In genomic region chr11:114611690-114612089, GRCm38 (mm10) we compare ENCODE assay signal across 22 mouse cellular contexts. TPM values are rescaled to one million over a fixed set of nuclear protein-coding genes. Genes with fewer than 3 reads are reported as not detected.
A peak's percentile ranks its signal among the peaks of the same experiment; 100 is the strongest.
DNase-seq lines count a peak whose midpoint lies in the region; TF ChIP-seq lines count a peak whose summit lies in the region.
"Had no signal": no experiment of that assay in that cellular context is flagged by ENCODE, and none has a peak within 500 bp of the region (broad histone marks: within the 10 kb centered on the region; RNA-seq: fewer than 3 reads in every experiment).

No protein-coding gene starts in this region.

- no peak for TF ChIP-seq POLR2A in thymus, adult 2 months (IDR thresholded peaks at IDR 0.05; ENCODE audit: control insufficient read depth, extremely low read depth, insufficient read depth, low read length, poor library complexity)

- no peaks in the 10 kb centered on the region for H3K36me3 ChIP-seq in thymus, adult 2 months (ENCODE audit: control insufficient read depth, insufficient read depth, low read length)
- H3K36me3 ChIP-seq: forebrain, embryonic 10.5 days; heart, embryonic 10.5 days; heart, embryonic 13.5 days had no signal

- no peak overlapping the region for H3K27ac ChIP-seq in thymus, adult 2 months (ENCODE audit: control insufficient read depth, insufficient read depth, low read length)
- H3K27ac ChIP-seq: forebrain, embryonic 10.5 days; forebrain, embryonic 13.5 days; heart, adult 2 months; heart, embryonic 10.5 days; hindbrain, embryonic 14.5 days; hindbrain, postnatal 0 days had no signal

- no peak for TF ChIP-seq CTCF in thymus, adult 2 months (IDR thresholded peaks at IDR 0.05; ENCODE audit: borderline replicate concordance, control insufficient read depth, extremely low read depth, insufficient read depth, low read length, poor library complexity)

- DNase-seq in layer of hippocampus, adult 9-11 months: peak; percentile 24
- no peak for DNase-seq in layer of hippocampus, postnatal 36 days
- DNase-seq in ES-CJ7 (ENCODE audit: low read depth, low spot score): peak; percentile 73
- DNase-seq in brain, adult 2 months (ENCODE audit: low read depth, low spot score): peak; percentile 27
- no peak for DNase-seq in thymus, adult 2 months
- DNase-seq in MN1 (ENCODE audit: low spot score): no peak
- DNase-seq: adrenal gland, adult 8-10 months; adrenal gland, postnatal 25 days; cerebellum, adult 18-20 months; cerebellum, adult 9-10 months; cerebellum, postnatal 14 days; gastrocnemius, postnatal 10 days; gastrocnemius, postnatal 36 days; heart, adult 2 months; heart, postnatal 14 days; heart, postnatal 4 days had no signal

- H3K4me3 ChIP-seq in thymus, adult 2 months (ENCODE audit: control insufficient read depth, insufficient read depth, low read length): no peak overlapping the region
- H3K4me3 ChIP-seq: forebrain, embryonic 10.5 days; forebrain, embryonic 13.5 days; heart, adult 2 months; heart, embryonic 10.5 days; heart, embryonic 13.5 days had no signal

- H3K4me1 ChIP-seq in thymus, adult 2 months (replicated peaks; ENCODE audit: control insufficient read depth, insufficient read depth, low read length): no peaks in the 10 kb centered on the region
- H3K4me1 ChIP-seq: forebrain, embryonic 10.5 days; forebrain, embryonic 13.5 days had no signal

- whole genome bisulfite sequencing in thymus, adult 2 months: 88% methylated on average over 8 of the region's 8 CpGs

- no peaks in the 10 kb centered on the region for H3K27me3 ChIP-seq in thymus, adult 2 months (ENCODE audit: control insufficient read depth, insufficient read depth, low read length)
- H3K27me3 ChIP-seq: forebrain, embryonic 13.5 days had no signal

RNA-seq across cellular contexts. Expression of gene Rpl38, which starts 56.6 kb away (rescaled TPM):
- total RNA-seq in layer of hippocampus, postnatal 36 days (2021): 100 to 1,000 TPM; 846 to 926 TPM
- polyA plus RNA-seq in thymus, adult 2 months (2012; rRNA removed): 481 and 516 TPM in 2 replicates

Comparison
In these comparisons a context has a peak if more than half of its experiments do, and no peak if none do; other contexts are left out.
1. DNase-seq: peak in layer of hippocampus, adult 9-11 months (single experiment), ES-CJ7 (single experiment) and brain, adult 2 months (single experiment); none in layer of hippocampus, postnatal 36 days (0 of 2), thymus, adult 2 months (single experiment) and MN1 (single experiment).